Mouse (Mus musculus) brain, embryonic 14.5 days (tissue): ENCODE data around the gene Gbgt1.

Source experiments
- CTCF ChIP-seq: fragments of 200-500 bp; IDR thresholded peaks from 2 replicates; pipeline ENCODE4 v1.5.1; 2012; ENCODE audit warnings: inconsistent platforms, mild to moderate bottlenecking, moderate library complexity, borderline replicate concordance; ENCODE audit not compliant: insufficient read depth, insufficient read length; ENCODE audit errors: extremely low read depth
- POLR2A ChIP-seq: fragments of 200-500 bp; IDR thresholded peaks from 2 replicates; pipeline ENCODE4 v1.6.1; 2012; ENCODE audit warnings: mild to moderate bottlenecking, inconsistent platforms, borderline replicate concordance; ENCODE audit not compliant: poor library complexity, insufficient read depth, insufficient read length, severe bottlenecking; ENCODE audit errors: extremely low read depth

DNA sequence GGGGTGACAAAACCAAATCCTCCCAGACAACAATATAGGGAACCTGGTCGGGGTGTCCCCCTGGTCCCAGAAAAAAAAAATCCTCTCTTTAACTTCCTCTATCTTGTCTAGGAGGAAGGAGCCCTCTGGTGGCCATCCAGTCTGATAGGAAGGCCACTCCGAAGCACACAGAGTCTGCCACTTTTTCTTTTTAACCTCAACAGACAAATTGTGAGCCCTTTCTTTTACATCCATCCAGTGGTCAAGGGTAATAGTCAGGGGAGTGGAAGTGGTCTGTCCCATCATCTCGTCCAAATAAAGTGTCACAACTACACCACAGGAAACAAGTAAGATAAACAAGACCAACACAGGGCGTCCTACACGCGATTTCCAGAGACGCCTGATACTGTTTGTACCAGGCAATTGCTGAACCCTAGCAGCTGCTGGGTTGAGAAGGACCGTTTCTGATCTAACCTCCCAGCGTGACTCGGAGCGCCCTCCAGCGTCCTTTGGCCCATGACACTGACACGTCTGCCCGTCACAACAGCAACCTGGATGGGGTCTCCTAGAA lies 1.4 kb upstream of the Gbgt1 start:
- no peak for TF ChIP-seq POLR2A
- peak; percentile 8; the same call in 1 of the 2 replicates for TF ChIP-seq CTCF
